Mouse (Mus musculus): ENCODE measurements around the gene Arfip2. TPM values are rescaled to one million over a fixed set of nuclear protein-coding genes. Genes with fewer than 3 reads are reported as not detected.

Arfip2 gene
- total and polyA plus RNA-seq, 3 experiments, result 22.8 to 57.5 (median 35.3) TPM

GRCm38 (mm10) chr7:105602860-105603623 is 37.2 kb downstream of the Arfip2 start:
- DNase-seq (ENCODE audit: low spot score), result no peak
- Histone ChIP-seq H3K4me3 (ENCODE audit: low read depth, low read length) (no peak overlapping the region), H3K36me3 (replicated peaks) (no peaks in the 10 kb centered on the region), H3K9me3 (replicated peaks) (no peaks in the 10 kb centered on the region), H3K27me3 (ENCODE audit: insufficient read depth, low read length) (0 out of 2 replicates have a peak, but pooled peaks cover 2% of the 10 kb centered on the region), H3K4me1 (ENCODE audit: insufficient read depth, low read depth, low read length) (no peaks in the 10 kb centered on the region)
- TF ChIP-seq CTCF (IDR thresholded peaks at IDR 0.05; ENCODE audit: low read depth, low read length) (no peak), GATA2 (IDR thresholded peaks at IDR 0.05; ENCODE audit: borderline replicate concordance, low read depth, low read length) (no peak), TAL1 (conservative IDR thresholded peaks at IDR 0.05; ENCODE audit: low read depth, low read length) (no peak), GATA1 (IDR thresholded peaks at IDR 0.05; ENCODE audit: borderline replicate concordance, low read length) (no peak), POLR2AphosphoS5 (IDR thresholded peaks at IDR 0.05; ENCODE audit: insufficient replicate concordance, low read depth, low read length) (no peak)
- no peak; the same call in 1 of the 2 replicates for ATAC-seq (ENCODE audit: extremely low read depth, insufficient number of reproducible peaks, low FRiP score, poor library complexity, severe bottlenecking)

- H3K9me3 ChIP-seq (replicated peaks), result no peaks in the 10 kb centered on the region
- peaks cover 9% of the 10 kb centered on the region; the same call in 1 of the 2 replicates for H3K27me3 ChIP-seq (ENCODE audit: insufficient read depth, low read length)
- DNase-seq (ENCODE audit: low spot score) (no peak), ATAC-seq (ENCODE audit: extremely low read depth, insufficient number of reproducible peaks, low FRiP score, poor library complexity, severe bottlenecking) (no peak)
- H3K4me1 ChIP-seq (ENCODE audit: insufficient read depth, low read depth, low read length), result no peaks in the 10 kb centered on the region
- no peaks in the 10 kb centered on the region for H3K36me3 ChIP-seq (replicated peaks)
- no peak overlapping the region for H3K4me3 ChIP-seq (ENCODE audit: low read depth, low read length)
- TF ChIP-seq TAL1 (conservative IDR thresholded peaks at IDR 0.05; ENCODE audit: low read depth, low read length) (no peak), CTCF (IDR thresholded peaks at IDR 0.05; ENCODE audit: low read depth, low read length) (no peak), GATA2 (IDR thresholded peaks at IDR 0.05; ENCODE audit: borderline replicate concordance, low read depth, low read length) (no peak), POLR2AphosphoS5 (IDR thresholded peaks at IDR 0.05; ENCODE audit: insufficient replicate concordance, low read depth, low read length) (no peak), GATA1 (IDR thresholded peaks at IDR 0.05; ENCODE audit: borderline replicate concordance, low read length) (no peak)
Observed at GRCm38 (mm10) chr7:105590097-105590496, 50.1 kb downstream of the Arfip2 start.

GRCm38 (mm10) chr7:105588325-105588912 is 51.8 kb downstream of the Arfip2 start:
- Histone ChIP-seq H3K4me3 (ENCODE audit: low read depth, low read length) (no peak overlapping the region), H3K36me3 (replicated peaks) (no peaks in the 10 kb centered on the region), H3K9me3 (replicated peaks) (no peaks in the 10 kb centered on the region), H3K27me3 (ENCODE audit: insufficient read depth, low read length) (peaks cover 9% of the 10 kb centered on the region; the same call in 1 of the 2 replicates), H3K4me1 (ENCODE audit: insufficient read depth, low read depth, low read length) (no peaks in the 10 kb centered on the region)
- DNase-seq (ENCODE audit: low spot score), result no peak
- TF ChIP-seq TAL1 (conservative IDR thresholded peaks at IDR 0.05; ENCODE audit: low read depth, low read length) (no peak), GATA2 (IDR thresholded peaks at IDR 0.05; ENCODE audit: borderline replicate concordance, low read depth, low read length) (no peak), POLR2AphosphoS5 (IDR thresholded peaks at IDR 0.05; ENCODE audit: insufficient replicate concordance, low read depth, low read length) (no peak), CTCF (IDR thresholded peaks at IDR 0.05; ENCODE audit: low read depth, low read length) (no peak), GATA1 (IDR thresholded peaks at IDR 0.05; ENCODE audit: borderline replicate concordance, low read length) (no peak)
- no peak for ATAC-seq (ENCODE audit: extremely low read depth, insufficient number of reproducible peaks, low FRiP score, poor library complexity, severe bottlenecking)

Other genes starting within 250 kb of the Arfip2 start
- gene Fam160a2, start 240.4 kb downstream of the Arfip2 start, total RNA-seq (2014; fragmentation: Nextera tagmentation), result 41.9 and 42.1 TPM in 2 replicates
- gene Fam160a2, start 240.4 kb downstream of the Arfip2 start, total RNA-seq (2017), result 11.4 and 16.3 TPM in 2 replicates
- 53.1 and 55.8 TPM in 2 replicates for gene Fam160a2, start 240.4 kb downstream of the Arfip2 start, polyA plus RNA-seq (2012)
- not detected in 2 replicates for gene Cnga4, start 235.8 kb downstream of the Arfip2 start, total RNA-seq (2014; fragmentation: Nextera tagmentation)
- gene Cnga4, start 235.8 kb downstream of the Arfip2 start, total RNA-seq (2017), result not detected in 2 replicates
- not detected in 2 replicates for gene Cnga4, start 235.8 kb downstream of the Arfip2 start, polyA plus RNA-seq (2012)
- gene Cckbr, start 214.7 kb downstream of the Arfip2 start, total RNA-seq (2014; fragmentation: Nextera tagmentation), result not detected in 2 replicates
- gene Cckbr, start 214.7 kb downstream of the Arfip2 start, total RNA-seq (2017), result 0.05 TPM in 1 of 2 replicates, not detected in the other
- not detected in 2 replicates for gene Cckbr, start 214.7 kb downstream of the Arfip2 start, polyA plus RNA-seq (2012)
- not detected in 2 replicates for gene Cavin3, start 158.1 kb downstream of the Arfip2 start, total RNA-seq (2014; fragmentation: Nextera tagmentation)
- gene Cavin3, start 158.1 kb downstream of the Arfip2 start, total RNA-seq (2017), result 0.06 TPM in 1 of 2 replicates, not detected in the other
- not detected in 2 replicates for gene Cavin3, start 158.1 kb downstream of the Arfip2 start, polyA plus RNA-seq (2012)
- 19.2 and 23.7 TPM in 2 replicates for gene Smpd1, start 86.1 kb downstream of the Arfip2 start, total RNA-seq (2014; fragmentation: Nextera tagmentation)
- 14.5 and 22.4 TPM in 2 replicates for gene Smpd1, start 86.1 kb downstream of the Arfip2 start, total RNA-seq (2017)
- gene Smpd1, start 86.1 kb downstream of the Arfip2 start, polyA plus RNA-seq (2012), result 12.0 and 12.8 TPM in 2 replicates
- not detected in 2 replicates for gene Apbb1, start 58.8 kb downstream of the Arfip2 start, total RNA-seq (2014; fragmentation: Nextera tagmentation)
- gene Apbb1, start 58.8 kb downstream of the Arfip2 start, total RNA-seq (2017), result 0.27 and 0.64 TPM in 2 replicates
- 0.02 and 0.03 TPM in 2 replicates for gene Apbb1, start 58.8 kb downstream of the Arfip2 start, polyA plus RNA-seq (2012)
- gene Hpx, start 40.3 kb downstream of the Arfip2 start, total RNA-seq (2014; fragmentation: Nextera tagmentation), result not detected in 2 replicates
- gene Hpx, start 40.3 kb downstream of the Arfip2 start, total RNA-seq (2017), result not detected in 2 replicates
- not detected in 2 replicates for gene Hpx, start 40.3 kb downstream of the Arfip2 start, polyA plus RNA-seq (2012)
- 12.0 and 16.7 TPM in 2 replicates for gene Trim3, start 6.8 kb downstream of the Arfip2 start, total RNA-seq (2014; fragmentation: Nextera tagmentation)
- gene Trim3, start 6.8 kb downstream of the Arfip2 start, total RNA-seq (2017), result 9.3 and 11.5 TPM in 2 replicates
- 4.6 and 5.3 TPM in 2 replicates for gene Trim3, start 6.8 kb downstream of the Arfip2 start, polyA plus RNA-seq (2012)
- 24.0 and 53.0 TPM in 2 replicates for gene Timm10b, start 360 bp downstream of the Arfip2 start, total RNA-seq (2014; fragmentation: Nextera tagmentation)
- 131 and 174 TPM in 2 replicates for gene Timm10b, start 360 bp downstream of the Arfip2 start, total RNA-seq (2017)
- gene Timm10b, start 360 bp downstream of the Arfip2 start, polyA plus RNA-seq (2012), result 261 and 308 TPM in 2 replicates
- gene Gm45799, start 136 bp upstream of the Arfip2 start, total RNA-seq (2014; fragmentation: Nextera tagmentation), result 6.0 and 17.0 TPM in 2 replicates
- gene Gm45799, start 136 bp upstream of the Arfip2 start, total RNA-seq (2017), result 3.2 and 5.3 TPM in 2 replicates
- 96.6 and 137 TPM in 2 replicates for gene Gm45799, start 136 bp upstream of the Arfip2 start, polyA plus RNA-seq (2012)
- 2.2 and 2.9 TPM in 2 replicates for gene Dnhd1, start 10.4 kb upstream of the Arfip2 start, total RNA-seq (2014; fragmentation: Nextera tagmentation)
- 1.9 and 2.1 TPM in 2 replicates for gene Dnhd1, start 10.4 kb upstream of the Arfip2 start, total RNA-seq (2017)
- gene Dnhd1, start 10.4 kb upstream of the Arfip2 start, polyA plus RNA-seq (2012), result 0.02 TPM in 1 of 2 replicates, not detected in the other
- 200 and 228 TPM in 2 replicates for gene Ilk, start 96.2 kb upstream of the Arfip2 start, total RNA-seq (2014; fragmentation: Nextera tagmentation)
- 89.3 and 99.4 TPM in 2 replicates for gene Ilk, start 96.2 kb upstream of the Arfip2 start, total RNA-seq (2017)
- gene Ilk, start 96.2 kb upstream of the Arfip2 start, polyA plus RNA-seq (2012), result 19.8 and 21.1 TPM in 2 replicates
- 51.5 and 69.0 TPM in 2 replicates for gene Rrp8, start 97.0 kb upstream of the Arfip2 start, total RNA-seq (2014; fragmentation: Nextera tagmentation)
- gene Rrp8, start 97.0 kb upstream of the Arfip2 start, total RNA-seq (2017), result 27.4 and 29.4 TPM in 2 replicates
- 30.4 and 35.1 TPM in 2 replicates for gene Rrp8, start 97.0 kb upstream of the Arfip2 start, polyA plus RNA-seq (2012)
- 353 and 389 TPM in 2 replicates for gene Taf10, start 103.9 kb upstream of the Arfip2 start, total RNA-seq (2014; fragmentation: Nextera tagmentation)
- 202 and 540 TPM in 2 replicates for gene Taf10, start 103.9 kb upstream of the Arfip2 start, total RNA-seq (2017)
- 263 and 330 TPM in 2 replicates for gene Taf10, start 103.9 kb upstream of the Arfip2 start, polyA plus RNA-seq (2012)
- 157 and 173 TPM in 2 replicates for gene Tpp1, start 111.8 kb upstream of the Arfip2 start, total RNA-seq (2014; fragmentation: Nextera tagmentation)
- 67.3 and 72.9 TPM in 2 replicates for gene Tpp1, start 111.8 kb upstream of the Arfip2 start, total RNA-seq (2017)
- 48.8 and 49.0 TPM in 2 replicates for gene Tpp1, start 111.8 kb upstream of the Arfip2 start, polyA plus RNA-seq (2012)
- gene Dchs1, start 147.2 kb upstream of the Arfip2 start, total RNA-seq (2014; fragmentation: Nextera tagmentation), result not detected in 2 replicates
- 0.05 and 0.06 TPM in 2 replicates for gene Dchs1, start 147.2 kb upstream of the Arfip2 start, total RNA-seq (2017)
- under 0.01 TPM in 1 of 2 replicates, not detected in the other for gene Dchs1, start 147.2 kb upstream of the Arfip2 start, polyA plus RNA-seq (2012)
- 159 and 162 TPM in 2 replicates for gene Mrpl17, start 170.7 kb upstream of the Arfip2 start, total RNA-seq (2014; fragmentation: Nextera tagmentation)
- 50.3 and 58.4 TPM in 2 replicates for gene Mrpl17, start 170.7 kb upstream of the Arfip2 start, total RNA-seq (2017)
- gene Mrpl17, start 170.7 kb upstream of the Arfip2 start, polyA plus RNA-seq (2012), result 111 and 125 TPM in 2 replicates

Data from G1E (cell line).